Mouse (Mus musculus): ENCODE data around the gene Aldh2. TPM values are rescaled to one million over a fixed set of nuclear protein-coding genes. Genes with fewer than 3 reads are reported as not detected.
A peak's percentile ranks its signal among the peaks of the same experiment; 100 is the strongest.
"Not testable (repeated sequence)": the region's sequence is repeated elsewhere in the genome, so short reads cannot be mapped to it uniquely, and the experiment has no call there.

The Aldh2 gene
- polyA plus RNA-seq (2014; fragmentation: Nextera tagmentation; extraction: Ambion mirVana) = 38.3 and 42.2 TPM in 2 replicates

GRCm38 (mm10) chr5:121593451-121594401 lies at the start of gene Aldh2:
TSS of gene Aldh2 (minus strand) at chr5:121593824.
- H3K27ac ChIP-seq (ENCODE audit: low read depth, low read length) = peak within 1 kb of the TSS; percentile 56
- no peaks in the 10 kb centered on the region for H3K9me3 ChIP-seq (replicated peaks; ENCODE audit: control insufficient read depth, low read length)
- H3K4me2 ChIP-seq (ENCODE audit: low read length) = peak within 1 kb of the TSS; percentile 93
- ATAC-seq (peak; percentile 87), DNase-seq (ENCODE audit: low spot score) (peak; percentile 84)
- WGBS = 2% methylated on average over 47 of the region's 47 CpGs
- no peaks in the 10 kb centered on the region for H3K27me3 ChIP-seq (replicated peaks; ENCODE audit: control insufficient read depth, insufficient read depth, low read length)
- peak within 1 kb of the TSS; percentile 74 for H3K9ac ChIP-seq (ENCODE audit: low read length)
- H3K4me3 ChIP-seq (ENCODE audit: low read depth, low read length) = peak within 1 kb of the TSS; percentile 70
- peaks cover 8% of the 10 kb centered on the region for H3K4me1 ChIP-seq (ENCODE audit: control insufficient read depth, insufficient read depth, low read length)
- H3K36me3 ChIP-seq (ENCODE audit: control insufficient read depth, insufficient read depth, low read length) = no peaks in the 10 kb centered on the region

- H3K4me1 ChIP-seq (ENCODE audit: control insufficient read depth, insufficient read depth, low read length) = no peaks in the 10 kb centered on the region
- ATAC-seq (no peak), DNase-seq (ENCODE audit: low spot score) (no peak)
- no peak overlapping the region for H3K27ac ChIP-seq (ENCODE audit: low read depth, low read length)
- H3K4me3 ChIP-seq (ENCODE audit: low read depth, low read length) = no peak overlapping the region
- H3K4me2 ChIP-seq (ENCODE audit: low read length) = no peak overlapping the region
- H3K27me3 ChIP-seq (replicated peaks; ENCODE audit: control insufficient read depth, insufficient read depth, low read length) = no peaks in the 10 kb centered on the region
- H3K9ac ChIP-seq (ENCODE audit: low read length) = no peak overlapping the region
- no peaks in the 10 kb centered on the region for H3K36me3 ChIP-seq (ENCODE audit: control insufficient read depth, insufficient read depth, low read length)
- H3K9me3 ChIP-seq (replicated peaks; ENCODE audit: control insufficient read depth, low read length) = no peaks in the 10 kb centered on the region
- WGBS = 93% methylated on average over 9 of the region's 9 CpGs
These were observed 46.0 kb upstream of the Aldh2 start for GRCm38 (mm10) chr5:121639601-121640000.

GRCm38 (mm10) chr5:121637296-121637695 lies 43.7 kb upstream of the Aldh2 start:
- WGBS = 86% methylated on average over 6 of the region's 6 CpGs
- Histone ChIP-seq H3K9me3 (replicated peaks; ENCODE audit: control insufficient read depth, low read length) (no peaks in the 10 kb centered on the region), H3K4me1 (ENCODE audit: control insufficient read depth, insufficient read depth, low read length) (no peaks in the 10 kb centered on the region), H3K4me2 (ENCODE audit: low read length) (no peak overlapping the region), H3K4me3 (ENCODE audit: low read depth, low read length) (no peak overlapping the region), H3K27me3 (replicated peaks; ENCODE audit: control insufficient read depth, insufficient read depth, low read length) (no peaks in the 10 kb centered on the region), H3K36me3 (ENCODE audit: control insufficient read depth, insufficient read depth, low read length) (no peaks in the 10 kb centered on the region), H3K9ac (ENCODE audit: low read length) (no peak overlapping the region), H3K27ac (ENCODE audit: low read depth, low read length) (no peak overlapping the region)
- no peak for ATAC-seq
- no peak for DNase-seq (ENCODE audit: low spot score)

GRCm38 (mm10) chr5:121634668-121635067 lies 41.0 kb upstream of the Aldh2 start:
- Histone ChIP-seq H3K27me3 (replicated peaks; ENCODE audit: control insufficient read depth, insufficient read depth, low read length) (no peaks in the 10 kb centered on the region), H3K9me3 (replicated peaks; ENCODE audit: control insufficient read depth, low read length) (no peaks in the 10 kb centered on the region), H3K4me2 (ENCODE audit: low read length) (no peak overlapping the region), H3K4me1 (ENCODE audit: control insufficient read depth, insufficient read depth, low read length) (no peaks in the 10 kb centered on the region), H3K36me3 (ENCODE audit: control insufficient read depth, insufficient read depth, low read length) (no peaks in the 10 kb centered on the region), H3K4me3 (ENCODE audit: low read depth, low read length) (no peak overlapping the region), H3K9ac (ENCODE audit: low read length) (no peak overlapping the region), H3K27ac (ENCODE audit: low read depth, low read length) (no peak overlapping the region)
- WGBS = 96% methylated on average over 5 of the region's 5 CpGs
- DNase-seq (ENCODE audit: low spot score) (no peak), ATAC-seq (no peak)

GRCm38 (mm10) chr5:121632804-121633203 lies 39.2 kb upstream of the Aldh2 start:
- Histone ChIP-seq H3K27me3 (replicated peaks; ENCODE audit: control insufficient read depth, insufficient read depth, low read length) (no peaks in the 10 kb centered on the region), H3K4me1 (ENCODE audit: control insufficient read depth, insufficient read depth, low read length) (no peaks in the 10 kb centered on the region), H3K4me3 (ENCODE audit: low read depth, low read length) (no peak overlapping the region), H3K4me2 (ENCODE audit: low read length) (no peak overlapping the region), H3K9me3 (replicated peaks; ENCODE audit: control insufficient read depth, low read length) (no peaks in the 10 kb centered on the region), H3K9ac (ENCODE audit: low read length) (no peak overlapping the region), H3K27ac (ENCODE audit: low read depth, low read length) (no peak overlapping the region), H3K36me3 (ENCODE audit: control insufficient read depth, insufficient read depth, low read length) (no peaks in the 10 kb centered on the region)
- WGBS = 45% methylated on average over 3 of the region's 3 CpGs
- DNase-seq (ENCODE audit: low spot score) (no peak), ATAC-seq (no peak)

- not testable (repeated sequence) for H3K9me3 ChIP-seq (replicated peaks; ENCODE audit: control insufficient read depth, low read length); H3K4me3 ChIP-seq (ENCODE audit: low read depth, low read length); H3K4me2 ChIP-seq (ENCODE audit: low read length); ATAC-seq; DNase-seq (ENCODE audit: low spot score); H3K27ac ChIP-seq (ENCODE audit: low read depth, low read length); H3K36me3 ChIP-seq (ENCODE audit: control insufficient read depth, insufficient read depth, low read length); H3K27me3 ChIP-seq (replicated peaks; ENCODE audit: control insufficient read depth, insufficient read depth, low read length); H3K4me1 ChIP-seq (ENCODE audit: control insufficient read depth, insufficient read depth, low read length); H3K9ac ChIP-seq (ENCODE audit: low read length)
- 76% methylated on average over 9 of the region's 9 CpGs for WGBS
These were observed 37.6 kb upstream of the Aldh2 start for GRCm38 (mm10) chr5:121631106-121631647.

GRCm38 (mm10) chr5:121627871-121628270 lies 34.2 kb upstream of the Aldh2 start:
- WGBS = 6% methylated on average over 1 of the region's 1 CpGs
- Histone ChIP-seq H3K36me3 (ENCODE audit: control insufficient read depth, insufficient read depth, low read length) (no peaks in the 10 kb centered on the region), H3K4me2 (ENCODE audit: low read length) (no peak overlapping the region), H3K27ac (ENCODE audit: low read depth, low read length) (no peak overlapping the region), H3K4me3 (ENCODE audit: low read depth, low read length) (no peak overlapping the region), H3K4me1 (ENCODE audit: control insufficient read depth, insufficient read depth, low read length) (no peaks in the 10 kb centered on the region), H3K9ac (ENCODE audit: low read length) (no peak overlapping the region), H3K27me3 (replicated peaks; ENCODE audit: control insufficient read depth, insufficient read depth, low read length) (no peaks in the 10 kb centered on the region), H3K9me3 (replicated peaks; ENCODE audit: control insufficient read depth, low read length) (no peaks in the 10 kb centered on the region)
- DNase-seq (ENCODE audit: low spot score) (peak; percentile 66), ATAC-seq (no peak)

GRCm38 (mm10) chr5:121623241-121623640 lies 29.6 kb upstream of the Aldh2 start:
- no peak overlapping the region for H3K9ac ChIP-seq (ENCODE audit: low read length)
- 85% methylated on average over 3 of the region's 3 CpGs for WGBS
- no peak overlapping the region for H3K4me2 ChIP-seq (ENCODE audit: low read length)
- DNase-seq (ENCODE audit: low spot score) = no peak
- H3K4me1 ChIP-seq (ENCODE audit: control insufficient read depth, insufficient read depth, low read length) = peaks cover 6% of the 10 kb centered on the region; the same call in 1 of the 2 replicates
- H3K36me3 ChIP-seq (ENCODE audit: control insufficient read depth, insufficient read depth, low read length) = no peaks in the 10 kb centered on the region
- ATAC-seq = no peak
- H3K27ac ChIP-seq (ENCODE audit: low read depth, low read length) = no peak overlapping the region
- no peak overlapping the region for H3K4me3 ChIP-seq (ENCODE audit: low read depth, low read length)
- H3K27me3 ChIP-seq (replicated peaks; ENCODE audit: control insufficient read depth, insufficient read depth, low read length) = no peaks in the 10 kb centered on the region
- no peaks in the 10 kb centered on the region for H3K9me3 ChIP-seq (replicated peaks; ENCODE audit: control insufficient read depth, low read length)

GRCm38 (mm10) chr5:121621102-121621501 lies 27.5 kb upstream of the Aldh2 start:
- ATAC-seq = no peak
- WGBS = 95% methylated on average over 5 of the region's 5 CpGs

More at GRCm38 (mm10) chr5:121621102-121621501, 27.5 kb upstream of the Aldh2 start:
- Histone ChIP-seq H3K9me3 (replicated peaks; ENCODE audit: control insufficient read depth, low read length) (no peaks in the 10 kb centered on the region), H3K4me1 (ENCODE audit: control insufficient read depth, insufficient read depth, low read length) (peaks cover 6% of the 10 kb centered on the region; the same call in 1 of the 2 replicates), H3K4me2 (ENCODE audit: low read length) (no peak overlapping the region), H3K27me3 (replicated peaks; ENCODE audit: control insufficient read depth, insufficient read depth, low read length) (no peaks in the 10 kb centered on the region), H3K36me3 (ENCODE audit: control insufficient read depth, insufficient read depth, low read length) (no peaks in the 10 kb centered on the region), H3K9ac (ENCODE audit: low read length) (no peak overlapping the region), H3K27ac (ENCODE audit: low read depth, low read length) (no peak overlapping the region), H3K4me3 (ENCODE audit: low read depth, low read length) (no peak overlapping the region)
- no peak for DNase-seq (ENCODE audit: low spot score)

Measured in forebrain, embryonic 14.5 days (tissue).